Mouse (Mus musculus) embryo, embryonic 11.5 days (tissue): ENCODE measurements around the gene Sh3bgrl3.
A peak's percentile ranks its signal among the peaks of the same experiment; 100 is the strongest.

ENCODE experiments used
- DNase-seq: peaks from one replicate; pipeline ENCODE4 v3.0.0-alpha.2; 2012; ENCODE audit warnings: low read depth, low spot score

The Sh3bgrl3 gene

GRCm38 (mm10) chr4:134081730-134082386 is 46.7 kb downstream of the Sh3bgrl3 start:
- peak; percentile 54 for DNase-seq

- no peak for DNase-seq
Observed at GRCm38 (mm10) chr4:134080674-134081073, 47.9 kb downstream of the Sh3bgrl3 start.

GRCm38 (mm10) chr4:134078694-134079093 is 49.9 kb downstream of the Sh3bgrl3 start:
- peak; percentile 36 for DNase-seq
